Mouse (Mus musculus) liver, adult 2 months (tissue): ENCODE results near the gene Sh3tc1.

Experiments
- CTCF ChIP-seq: fragments of 200-500 bp; IDR thresholded peaks from 2 replicates; pipeline ENCODE4 v1.5.1; 2011; ENCODE audit warnings: low read depth, low read length, control low read depth
- POLR2A ChIP-seq: fragments of 200-500 bp; IDR thresholded peaks from 2 replicates; pipeline ENCODE4 v1.6.1; 2011; ENCODE audit warnings: low read length, control low read depth; ENCODE audit not compliant: insufficient read depth; ENCODE audit errors: extremely low read depth

- TF ChIP-seq CTCF (no peak), POLR2A (no peak)
These were observed 17.1 kb downstream of the Sh3tc1 start for GRCm38 (mm10) chr5:35722654-35723053.
